Mouse (Mus musculus) forebrain, embryonic 15.5 days (tissue): Measurements from ENCODE around the gene Gpr173. TPM values are rescaled to one million over a fixed set of nuclear protein-coding genes. Genes with fewer than 3 reads are reported as not detected.

Experiments used
- ATAC-seq: fragments of 200-750 bp; cut with Nextera tagmentation; replicated peaks from 2 replicates; pipeline ENCODE4 v1.8.0; 2017; ENCODE audit warnings: mild to moderate bottlenecking, moderate TSS enrichment, moderate library complexity
- H3K27ac ChIP-seq: fragments of 300-500 bp; sonication (generic); replicated peaks from 2 replicates; pipeline ENCODE4 v1.5.1; 2015; ENCODE audit warnings: mild to moderate bottlenecking, inconsistent platforms
- H3K27me3 ChIP-seq: fragments of 300-500 bp; sonication (generic); 2 replicates; pipeline ENCODE4 v1.6.1; 2015; ENCODE audit warnings: inconsistent platforms
- H3K36me3 ChIP-seq: fragments of 300-500 bp; sonication (generic); 2 replicates; pipeline ENCODE4 v1.6.1; 2015; ENCODE audit warnings: mild to moderate bottlenecking, inconsistent platforms
- H3K4me1 ChIP-seq: fragments of 300-500 bp; sonication (generic); 2 replicates; pipeline ENCODE4 v1.6.1; 2015; ENCODE audit warnings: inconsistent platforms
- H3K4me2 ChIP-seq: fragments of 300-500 bp; sonication (generic); replicated peaks from 2 replicates; pipeline ENCODE4 v1.6.1; 2015; ENCODE audit warnings: mild to moderate bottlenecking, inconsistent platforms
- H3K4me3 ChIP-seq: fragments of 300-500 bp; sonication (generic); 2 replicates; pipeline ENCODE4 v1.5.1; 2015; ENCODE audit warnings: mild to moderate bottlenecking, inconsistent platforms
- H3K9ac ChIP-seq: fragments of 300-500 bp; sonication (generic); replicated peaks from 2 replicates; pipeline ENCODE4 v1.6.1; 2015; ENCODE audit warnings: mild to moderate bottlenecking, inconsistent platforms
- H3K9me3 ChIP-seq: fragments of 300-500 bp; sonication (generic); 2 replicates; pipeline ENCODE4 v1.6.1; 2016; ENCODE audit warnings: inconsistent platforms
- WGBS: fragments of 180-500 bp; shearing (Covaris S2); methylation state at CpG from one replicate; pipeline ENCODE4 v1.1.7; 2015; ENCODE audit warnings: mixed read lengths; 5-methylcytosine and 5-hydroxymethylcytosine counted together
- polyA plus RNA-seq: library from polyadenylated mRNA; unstranded; fragments of >200 nt; fragmentation: Nextera tagmentation; extraction: Ambion mirVana; gene quantifications from 2 replicates; pipeline ENCODE4 v1.2.1, GENCODE M21; 2015

Gpr173 gene
- polyA plus RNA-seq = 9.2 and 10.4 TPM in 2 replicates

DNA sequence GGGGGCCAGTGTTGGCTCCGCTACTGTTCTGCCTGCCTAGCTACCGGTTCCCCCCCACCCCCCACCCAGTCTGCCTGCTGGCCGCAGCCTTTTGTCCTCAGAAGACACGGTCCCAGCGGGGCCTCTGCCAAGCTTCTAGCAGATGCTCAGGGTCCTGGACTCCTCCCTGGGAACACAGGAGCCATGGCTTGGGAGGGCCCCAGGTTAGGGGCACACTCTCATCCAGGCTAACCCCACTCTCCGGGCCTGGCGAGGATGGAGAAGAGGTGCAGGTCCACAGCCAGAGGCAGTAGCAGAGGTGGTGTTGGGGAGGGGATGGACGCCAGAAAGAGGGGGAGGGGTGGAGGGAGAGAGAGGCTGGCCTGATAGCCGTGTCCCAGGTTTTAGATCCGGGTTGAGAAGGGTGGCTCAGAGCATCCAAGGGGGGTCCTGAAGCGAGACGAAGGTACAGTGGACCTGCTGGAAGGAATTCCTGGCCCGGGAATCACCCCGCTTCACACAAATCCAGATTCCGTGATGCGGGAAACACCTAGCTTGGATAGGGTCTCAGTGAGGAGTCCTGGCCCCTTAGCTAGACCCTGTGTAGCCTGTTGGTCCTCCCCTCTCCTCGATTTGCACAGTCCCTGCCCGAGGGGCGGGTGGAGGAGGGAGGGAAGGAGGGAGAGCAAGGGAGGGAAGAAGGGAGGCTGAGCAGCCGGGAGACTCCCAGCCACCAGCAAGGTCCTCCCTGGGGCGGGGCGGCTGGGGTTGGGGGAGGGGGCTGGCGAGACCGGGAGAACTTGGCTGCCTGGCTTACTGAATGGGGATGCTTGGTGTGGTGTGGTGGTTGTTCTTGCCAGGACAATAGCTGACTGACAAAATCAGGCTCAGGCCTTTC is at the start of gene Gpr173:
Gene Gpr173, minus strand, starts transcription at position 308 of the 877 bp plus-strand sequence.
- no peaks in the 10 kb centered on the region for H3K36me3 ChIP-seq
- peak within 1 kb of the TSS; percentile 72 for H3K9ac ChIP-seq
- no peaks in the 10 kb centered on the region for H3K9me3 ChIP-seq
- peak within 1 kb of the TSS; percentile 86 for H3K27ac ChIP-seq
- H3K27me3 ChIP-seq = peaks cover 3% of the 10 kb centered on the region; the same call in 1 of the 2 replicates
- 15% methylated on average over 22 of the region's 24 CpGs for WGBS
- ATAC-seq = peak; percentile 97
- H3K4me3 ChIP-seq = peak within 1 kb of the TSS; percentile 63
- H3K4me2 ChIP-seq = peak within 1 kb of the TSS; percentile 52
- peaks cover 27% of the 10 kb centered on the region for H3K4me1 ChIP-seq

DNA sequence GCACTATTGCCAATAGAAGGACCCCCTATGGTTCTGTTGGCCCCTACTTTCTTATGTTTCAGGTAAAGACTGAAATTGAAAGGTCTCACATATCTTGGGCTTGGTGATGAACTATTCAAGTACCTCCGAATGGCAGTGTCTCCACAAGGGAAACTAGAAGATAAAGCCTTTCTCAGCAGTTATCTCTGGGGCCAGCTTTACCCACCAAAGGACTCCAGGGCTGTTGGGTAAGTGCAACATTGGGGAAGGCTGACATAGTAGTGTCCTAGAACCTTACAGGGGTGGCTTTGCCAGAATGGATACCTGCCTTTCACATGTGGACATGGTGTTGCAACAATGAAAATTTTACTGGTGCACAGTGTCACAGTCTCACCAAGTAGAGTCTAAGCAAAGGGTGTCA is 34.7 kb upstream of the Gpr173 start:
- H3K36me3 ChIP-seq = no peaks in the 10 kb centered on the region
- no peak overlapping the region for H3K9ac ChIP-seq
- no peak overlapping the region for H3K4me3 ChIP-seq
- ATAC-seq = no peak
- H3K27me3 ChIP-seq = no peaks in the 10 kb centered on the region
- no peak overlapping the region for H3K4me2 ChIP-seq
- 96% methylated on average over 1 of the region's 1 CpGs for WGBS
- H3K27ac ChIP-seq = no peak overlapping the region
- H3K4me1 ChIP-seq = no peaks in the 10 kb centered on the region
- no peaks in the 10 kb centered on the region for H3K9me3 ChIP-seq

DNA sequence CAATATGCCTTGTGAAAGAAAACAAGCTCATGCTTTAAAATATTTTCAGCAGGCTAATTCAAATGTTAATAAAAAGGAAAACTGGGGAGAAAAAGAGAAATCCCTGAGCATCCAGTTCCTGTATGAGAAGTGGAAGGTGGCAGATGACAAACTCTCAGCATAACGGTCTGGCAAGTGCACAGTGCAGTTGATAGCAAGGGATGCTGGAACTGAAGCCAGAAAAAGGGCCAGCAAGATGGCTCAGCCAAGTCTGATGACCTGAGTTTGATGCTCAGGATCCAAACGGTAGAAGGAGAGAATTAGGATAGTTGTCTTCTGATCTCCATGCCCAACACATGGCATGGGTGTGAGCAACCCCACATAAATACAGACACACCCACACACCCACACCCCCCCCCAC is 31.6 kb upstream of the Gpr173 start:
- Histone ChIP-seq H3K27ac (no peak overlapping the region), H3K9ac (no peak overlapping the region), H3K4me1 (no peaks in the 10 kb centered on the region), H3K4me3 (no peak overlapping the region), H3K4me2 (no peak overlapping the region), H3K9me3 (no peaks in the 10 kb centered on the region), H3K27me3 (no peaks in the 10 kb centered on the region), H3K36me3 (no peaks in the 10 kb centered on the region)
- 70% methylated on average over 2 of the region's 2 CpGs for WGBS
- no peak for ATAC-seq

DNA sequence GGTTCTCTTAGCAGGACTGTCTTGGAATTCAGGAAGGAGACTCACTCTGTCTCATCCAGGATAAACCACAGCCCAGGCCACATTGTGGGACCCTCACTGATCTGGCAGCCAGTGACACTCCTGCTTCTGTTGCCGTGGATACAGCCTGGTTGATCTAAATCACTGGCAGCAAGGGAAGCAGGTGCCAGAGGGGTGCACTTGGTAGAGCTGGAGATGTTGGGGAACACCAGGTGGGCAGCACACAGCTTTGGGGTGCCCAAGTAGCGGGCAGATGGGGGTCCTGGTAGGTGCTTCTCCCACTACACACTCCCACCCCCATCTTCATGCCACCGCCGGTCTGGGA is 479 bp downstream of the Gpr173 start:
- 23% methylated on average over 4 of the region's 4 CpGs for WGBS
- H3K27me3 ChIP-seq = peaks cover 3% of the 10 kb centered on the region; the same call in 1 of the 2 replicates

DNA sequence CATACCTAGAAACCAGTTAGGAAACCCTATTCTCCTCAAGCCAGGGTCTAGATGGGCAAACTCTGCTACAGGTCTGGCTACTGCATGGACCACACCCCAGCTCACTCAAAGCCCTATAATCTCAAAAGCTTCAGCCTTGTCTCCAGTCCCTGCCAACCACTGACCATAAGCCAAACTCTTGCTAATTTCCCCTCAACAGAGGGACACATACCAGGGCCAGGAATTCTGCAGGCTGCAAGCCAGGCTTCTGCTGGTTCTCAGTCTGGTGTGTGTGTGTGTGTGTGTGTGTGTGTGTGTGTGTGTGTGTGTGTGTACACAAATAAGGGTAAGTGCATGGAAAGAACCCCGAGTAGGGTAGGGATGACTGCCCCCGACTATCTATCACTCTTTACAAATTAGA is 2.1 kb downstream of the Gpr173 start:
- Histone ChIP-seq H3K4me2 (peak overlapping the region; percentile 52), H3K4me3 (peak overlapping the region; percentile 10; the same call in 1 of the 2 replicates), H3K27me3 (peaks cover 3% of the 10 kb centered on the region; the same call in 1 of the 2 replicates), H3K4me1 (peaks cover 27% of the 10 kb centered on the region), H3K9me3 (no peaks in the 10 kb centered on the region), H3K36me3 (no peaks in the 10 kb centered on the region), H3K27ac (no peak overlapping the region), H3K9ac (no peak overlapping the region)
- WGBS = 71% methylated on average over 2 of the region's 2 CpGs
- ATAC-seq = no peak

More for the DNA sequence above, 479 bp downstream of the Gpr173 start:
- peak overlapping the region; percentile 63 for H3K4me3 ChIP-seq
- peak overlapping the region; percentile 52 for H3K4me2 ChIP-seq
- H3K9me3 ChIP-seq = no peaks in the 10 kb centered on the region
- peak overlapping the region; percentile 86 for H3K27ac ChIP-seq
- peaks cover 27% of the 10 kb centered on the region for H3K4me1 ChIP-seq
- peak; percentile 47 for ATAC-seq
- H3K9ac ChIP-seq = peak overlapping the region; percentile 72
- no peaks in the 10 kb centered on the region for H3K36me3 ChIP-seq

DNA sequence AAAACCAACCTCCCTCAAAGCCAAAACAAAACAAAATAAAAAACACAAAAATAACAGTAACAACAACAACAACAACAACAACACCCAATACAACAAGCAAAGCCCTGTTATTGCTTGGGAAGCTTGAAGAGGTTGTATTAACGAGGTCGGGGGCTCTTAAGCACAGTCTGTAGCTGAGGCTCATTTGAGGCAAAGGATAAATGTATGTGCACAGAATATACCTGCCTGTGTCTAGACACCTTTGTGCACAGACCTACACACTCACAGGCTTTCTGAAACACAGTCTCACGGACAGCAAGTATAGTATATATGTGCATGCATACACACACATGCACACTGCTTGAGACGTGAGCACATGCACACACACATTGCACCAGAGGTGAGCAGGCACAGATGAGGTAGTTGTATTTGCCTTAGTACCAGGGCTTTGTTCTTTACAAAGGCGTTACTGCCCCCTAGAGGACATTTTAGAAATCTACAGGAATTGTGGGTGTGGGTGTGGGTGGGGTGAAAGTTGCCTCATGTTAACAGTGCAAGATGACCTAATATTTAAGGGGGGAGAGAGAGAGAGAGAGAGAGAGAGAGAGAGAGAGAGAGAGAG is 15.9 kb downstream of the Gpr173 start:
- peak; percentile 81 for ATAC-seq
- WGBS = 28% methylated on average over 5 of the region's 5 CpGs
- H3K36me3 ChIP-seq = no peaks in the 10 kb centered on the region
- H3K27me3 ChIP-seq = 0 out of 2 replicates have a peak, but pooled peaks cover 4% of the 10 kb centered on the region
- H3K9ac ChIP-seq = no peak overlapping the region
- H3K4me1 ChIP-seq = no peaks in the 10 kb centered on the region
- H3K4me3 ChIP-seq = no peak overlapping the region
- no peak overlapping the region for H3K27ac ChIP-seq
- H3K9me3 ChIP-seq = no peaks in the 10 kb centered on the region
- no peak overlapping the region for H3K4me2 ChIP-seq

DNA sequence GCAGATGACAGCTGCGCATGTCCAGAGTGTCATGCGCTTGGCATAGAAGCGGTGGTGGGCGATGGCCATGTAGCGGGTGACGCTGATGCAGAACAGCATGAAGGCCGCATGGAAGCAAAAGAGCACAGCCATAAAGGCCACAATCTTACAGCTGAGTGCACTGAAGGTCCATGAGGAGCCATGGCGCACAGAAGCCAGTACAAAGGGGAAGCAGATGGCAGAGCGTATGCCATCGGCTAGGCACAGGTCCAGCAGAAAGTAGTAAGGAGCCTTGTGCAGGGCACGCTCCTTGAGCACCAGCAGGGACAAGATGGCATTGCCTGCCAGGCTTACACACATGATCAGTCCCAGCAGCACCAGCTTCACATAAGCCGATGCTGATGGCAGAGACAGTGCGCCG is 21.5 kb downstream of the Gpr173 start:
- no peak overlapping the region for H3K4me3 ChIP-seq
- 0 out of 2 replicates have a peak, but pooled peaks cover 2% of the 10 kb centered on the region for H3K4me1 ChIP-seq
- WGBS = 87% methylated on average over 14 of the region's 14 CpGs
- H3K4me2 ChIP-seq = no peak overlapping the region
- no peak for ATAC-seq
- no peaks in the 10 kb centered on the region for H3K9me3 ChIP-seq
- 0 out of 2 replicates have a peak, but pooled peaks cover 9% of the 10 kb centered on the region for H3K27me3 ChIP-seq
- H3K36me3 ChIP-seq = no peaks in the 10 kb centered on the region
- no peak overlapping the region for H3K27ac ChIP-seq
- H3K9ac ChIP-seq = no peak overlapping the region

DNA sequence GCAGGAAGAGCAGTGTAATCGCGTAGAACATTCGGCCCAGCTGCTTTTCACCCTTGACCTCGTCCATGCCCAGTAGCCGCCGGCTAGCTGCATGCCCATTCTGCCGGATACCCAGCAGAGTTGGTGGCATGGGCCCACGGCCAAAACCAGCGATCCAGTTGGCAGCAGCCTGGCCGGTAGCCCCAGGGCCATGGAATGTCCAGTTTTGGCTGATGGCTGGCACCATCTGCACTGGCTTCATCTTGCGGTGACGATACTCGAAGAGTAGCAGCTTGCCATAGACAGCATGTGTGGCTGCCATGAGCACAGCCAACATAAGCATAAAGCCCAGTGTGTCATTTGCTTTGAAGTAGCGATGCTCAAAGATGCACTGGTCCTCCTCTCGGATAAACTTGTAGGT is 21.9 kb downstream of the Gpr173 start:
- no peak overlapping the region for H3K4me2 ChIP-seq
- 0 out of 2 replicates have a peak, but pooled peaks cover 9% of the 10 kb centered on the region for H3K27me3 ChIP-seq
- no peaks in the 10 kb centered on the region for H3K9me3 ChIP-seq
- H3K4me3 ChIP-seq = no peak overlapping the region
- H3K9ac ChIP-seq = no peak overlapping the region
- 0 out of 2 replicates have a peak, but pooled peaks cover 2% of the 10 kb centered on the region for H3K4me1 ChIP-seq
- no peak for ATAC-seq
- WGBS = 93% methylated on average over 15 of the region's 15 CpGs
- no peaks in the 10 kb centered on the region for H3K36me3 ChIP-seq
- H3K27ac ChIP-seq = no peak overlapping the region

DNA sequence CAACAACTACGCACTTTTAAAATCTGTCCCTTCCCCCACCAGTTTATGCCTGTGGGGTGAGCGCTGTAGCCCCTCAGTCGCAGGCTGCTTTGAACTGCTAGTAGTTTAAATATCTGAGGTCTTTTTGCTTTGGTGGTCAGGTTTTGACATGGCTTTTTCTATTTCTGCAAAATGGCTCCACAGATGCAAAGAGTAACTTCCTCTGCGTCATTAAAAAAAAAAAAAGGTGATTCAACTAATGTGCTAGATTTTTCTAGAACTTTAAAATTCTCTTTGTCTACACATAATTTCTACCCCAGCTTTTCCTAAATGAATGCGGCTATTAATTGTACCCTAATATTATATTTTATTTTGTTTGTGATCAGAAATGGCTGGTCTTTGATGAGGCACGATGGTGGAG is 25.6 kb downstream of the Gpr173 start:
- H3K27ac ChIP-seq = peak overlapping the region; percentile 92
- 0 out of 2 replicates have a peak, but pooled peaks cover 5% of the 10 kb centered on the region for H3K27me3 ChIP-seq
- no peak for ATAC-seq
- H3K4me1 ChIP-seq = peaks cover 14% of the 10 kb centered on the region
- WGBS = 39% methylated on average over 6 of the region's 6 CpGs
- H3K9ac ChIP-seq = 0 out of 2 replicates have a peak overlapping the region, but pooled peaks have one; percentile 43
- peak overlapping the region; percentile 42 for H3K4me2 ChIP-seq
- peak overlapping the region; percentile 36 for H3K4me3 ChIP-seq
- peaks cover 9% of the 10 kb centered on the region; the same call in 1 of the 2 replicates for H3K36me3 ChIP-seq
- no peaks in the 10 kb centered on the region for H3K9me3 ChIP-seq

DNA sequence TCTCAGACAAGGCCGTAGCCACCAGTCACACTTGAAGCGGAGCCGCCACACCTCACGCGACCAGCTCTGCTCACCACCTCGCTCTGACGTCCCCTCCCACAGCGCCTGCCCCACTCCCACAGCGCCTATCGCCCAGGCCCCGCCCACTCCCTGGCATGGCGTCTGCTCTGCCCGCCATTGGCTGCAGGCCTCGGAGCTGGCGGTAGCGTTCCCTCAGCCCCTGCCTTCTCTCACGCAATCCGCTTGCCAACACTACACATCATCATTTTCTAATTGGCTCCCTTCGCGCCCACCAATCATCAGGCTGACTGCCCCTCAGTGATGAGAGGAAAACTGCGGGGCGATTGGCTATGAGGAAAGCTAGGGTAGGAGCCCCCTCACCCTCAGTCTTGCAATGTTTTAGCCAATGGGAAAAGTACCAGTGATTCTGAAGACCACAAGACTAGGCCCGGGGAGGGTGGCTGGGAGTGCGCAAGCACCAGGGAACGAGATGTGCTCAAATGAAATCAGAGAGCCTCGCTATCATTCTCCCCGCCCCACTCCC is 26.1 kb downstream of the Gpr173 start, which contains the start of gene Tspyl2:
Gene Tspyl2, minus strand, starts transcription at position 68 of the 544 bp plus-strand sequence.
- ATAC-seq = peak; percentile 98
- Histone ChIP-seq H3K9ac (peak within 1 kb of the TSS; percentile 69), H3K27me3 (0 out of 2 replicates have a peak, but pooled peaks cover 5% of the 10 kb centered on the region), H3K4me1 (peaks cover 19% of the 10 kb centered on the region), H3K4me3 (peak within 1 kb of the TSS; percentile 67), H3K36me3 (peaks cover 9% of the 10 kb centered on the region; the same call in 1 of the 2 replicates), H3K9me3 (no peaks in the 10 kb centered on the region), H3K27ac (peak within 1 kb of the TSS; percentile 92), H3K4me2 (peak within 1 kb of the TSS; percentile 55)
- 22% methylated on average over 27 of the region's 27 CpGs for WGBS

DNA sequence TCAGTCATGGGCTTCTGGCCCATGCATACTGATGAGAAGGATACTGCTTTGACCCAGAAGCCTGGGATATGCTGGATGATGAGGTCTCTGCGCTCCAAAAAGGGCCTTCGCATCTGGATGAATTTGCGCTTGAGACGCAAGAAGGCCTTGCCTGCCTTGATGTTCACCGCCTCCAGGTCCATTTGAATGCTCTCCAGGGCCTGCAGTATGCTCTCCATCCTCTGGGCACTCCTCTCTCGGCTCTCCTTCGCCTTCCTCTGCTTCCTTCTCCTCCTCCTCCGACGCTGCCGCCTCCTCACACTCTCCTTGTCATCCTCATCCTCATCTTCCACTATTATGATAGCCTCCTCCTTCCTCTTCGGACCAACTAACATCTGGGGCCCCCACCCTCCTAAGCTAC is 27.0 kb downstream of the Gpr173 start:
- WGBS = 28% methylated on average over 11 of the region's 11 CpGs
- H3K4me3 ChIP-seq = peak overlapping the region; percentile 67
- H3K4me2 ChIP-seq = peak overlapping the region; percentile 55
- peak overlapping the region; percentile 86 for H3K27ac ChIP-seq
- H3K4me1 ChIP-seq = peaks cover 25% of the 10 kb centered on the region
- peaks cover 9% of the 10 kb centered on the region; the same call in 1 of the 2 replicates for H3K36me3 ChIP-seq
- H3K9ac ChIP-seq = peak overlapping the region; percentile 69
- no peak for ATAC-seq
- no peaks in the 10 kb centered on the region for H3K9me3 ChIP-seq
- 0 out of 2 replicates have a peak, but pooled peaks cover 5% of the 10 kb centered on the region for H3K27me3 ChIP-seq
